Mouse (Mus musculus) liver, embryonic 14.5 days (tissue): ENCODE data around the gene Gtdc1. TPM values are rescaled to one million over a fixed set of nuclear protein-coding genes. Genes with fewer than 3 reads are reported as not detected.

Experiments
- ATAC-seq: fragments of 200-750 bp; cut with Nextera tagmentation; 2 replicates; pipeline ENCODE4 v1.8.0; 2017; ENCODE audit warnings: moderate number of reproducible peaks, mild to moderate bottlenecking, moderate library complexity; ENCODE audit not compliant: insufficient read depth
- DNase-seq, 3 experiments: peaks; one replicate each; pipeline ENCODE4 v3.0.0-alpha.2; 2012 to 2013; ENCODE audit warnings: low read depth in 3 of 3, low spot score in 3 of 3
- H3K27ac ChIP-seq: fragments of 300-500 bp; sonication (generic); 2 replicates; pipeline ENCODE4 v1.5.1; 2014; ENCODE audit warnings: moderate library complexity, mild to moderate bottlenecking, control low read depth, inconsistent platforms
- H3K27me3 ChIP-seq: fragments of 300-500 bp; sonication (generic); 2 replicates; pipeline ENCODE4 v1.6.1; 2014; ENCODE audit warnings: mild to moderate bottlenecking, low read length, moderate library complexity; ENCODE audit not compliant: control insufficient read depth, insufficient read depth
- H3K36me3 ChIP-seq: fragments of 300-500 bp; sonication (generic); replicated peaks from 2 replicates; pipeline ENCODE4 v1.6.1; 2014; ENCODE audit warnings: low read depth; ENCODE audit not compliant: control insufficient read depth, insufficient read depth
- H3K4me1 ChIP-seq, 2 experiments: fragments of 200-500 bp in 1 of 2; fragments of 300-500 bp in 1 of 2; sonication (generic) in 1 of 2; replicated peaks; 2 replicates each; pipeline ENCODE4 v1.6.1; 2012 to 2014; ENCODE audit warnings: antibody characterized with exemption in 1 of 2, inconsistent platforms in 1 of 2, low read length in 1 of 2; ENCODE audit not compliant: control insufficient read depth in 2 of 2, insufficient read depth in 2 of 2
- H3K4me2 ChIP-seq: fragments of 300-500 bp; sonication (generic); 2 replicates; pipeline ENCODE4 v1.6.1; 2014; ENCODE audit warnings: low read depth, mild to moderate bottlenecking, control low read depth, moderate library complexity
- H3K4me3 ChIP-seq, 2 experiments: fragments of 200-500 bp in 1 of 2; fragments of 300-500 bp in 1 of 2; sonication (generic) in 1 of 2; 2 replicates each; pipeline ENCODE4 v1.5.1; 2012 to 2014; ENCODE audit warnings: low read depth in 2 of 2, low read length in 2 of 2, mild to moderate bottlenecking in 2 of 2, control low read depth in 1 of 2, inconsistent platforms in 1 of 2, moderate library complexity in 1 of 2; ENCODE audit not compliant: insufficient read depth in 1 of 2
- H3K9ac ChIP-seq: fragments of 300-500 bp; sonication (generic); replicated peaks from 2 replicates; pipeline ENCODE4 v1.6.1; 2014; ENCODE audit warnings: mild to moderate bottlenecking, control low read depth, moderate library complexity
- H3K9me3 ChIP-seq: fragments of 300-500 bp; sonication (generic); 2 replicates; pipeline ENCODE4 v1.6.1; 2016; ENCODE audit warnings: low read length, mixed read lengths; ENCODE audit not compliant: control insufficient read depth
- CTCF ChIP-seq: IDR thresholded peaks from 2 replicates; pipeline ENCODE4 v1.5.1; 2016; ENCODE audit warnings: antibody characterized with exemption, low read depth, control low read depth
- EP300 ChIP-seq: IDR thresholded peaks from 2 replicates; pipeline ENCODE4 v1.6.1; 2016; ENCODE audit warnings: antibody characterized with exemption, low read depth
- WGBS: fragments of 180-500 bp; shearing (Covaris S2); extraction: QIAGEN DNeasy Blood & Tissue Kit; methylation state at CpG from one replicate; pipeline ENCODE4 v1.1.7; 2014; ENCODE audit not compliant: insufficient replicate concordance; 5-methylcytosine and 5-hydroxymethylcytosine counted together
- polyA plus RNA-seq, 2 experiments: library from polyadenylated mRNA; depleted of rRNA in 1 of 2; stranded (reverse) in 1 of 2; unstranded in 1 of 2; fragments of >200 nt; fragmentation: Nextera tagmentation in 1 of 2; extraction: Ambion mirVana in 1 of 2; gene quantifications; 2 replicates each; pipeline versions ENCODE4 v1.2.1 to v1.2.3; 2012 to 2014

The Gtdc1 gene
- polyA plus RNA-seq, 2 experiments = 3.6 to 5.8 TPM

DNA sequence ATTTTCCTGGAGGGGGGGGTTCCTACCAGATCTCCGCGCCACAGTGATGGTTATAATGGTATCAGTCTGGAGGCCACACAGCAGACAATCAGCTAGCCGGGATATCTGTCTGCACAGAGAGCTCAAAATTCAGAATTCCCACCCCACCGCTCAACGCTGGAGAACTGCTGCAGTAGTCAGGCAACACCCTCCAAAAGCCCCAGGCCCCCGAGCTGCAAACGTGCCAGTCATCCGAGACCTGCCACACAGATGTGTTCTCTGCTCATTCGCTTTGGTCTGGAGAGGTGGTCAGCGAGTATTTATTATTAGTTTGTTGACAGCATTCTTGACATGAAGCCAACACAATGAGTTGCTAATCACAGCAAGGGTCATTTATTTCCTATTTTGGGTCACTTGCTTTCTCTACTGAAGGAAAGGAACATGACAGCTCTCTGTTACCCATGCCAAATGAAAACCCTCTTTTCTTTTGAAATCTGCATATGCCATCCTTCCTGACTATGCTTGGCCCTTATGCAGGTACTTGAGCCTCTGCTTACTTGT is 392.3 kb downstream of the Gtdc1 start:
- DNase-seq = no peak
- no peaks in the 10 kb centered on the region for H3K9me3 ChIP-seq
- TF ChIP-seq EP300 (no peak), CTCF (no peak)
- no peak overlapping the region for H3K9ac ChIP-seq
- H3K4me2 ChIP-seq = no peak overlapping the region
- no peak overlapping the region for H3K27ac ChIP-seq
- 72% methylated on average over 10 of the region's 10 CpGs for WGBS
- no peak overlapping the region for H3K4me3 ChIP-seq
- no peaks in the 10 kb centered on the region for H3K27me3 ChIP-seq
- no peaks in the 10 kb centered on the region for H3K36me3 ChIP-seq
- H3K4me1 ChIP-seq = no peaks in the 10 kb centered on the region
- no peak for ATAC-seq

DNA sequence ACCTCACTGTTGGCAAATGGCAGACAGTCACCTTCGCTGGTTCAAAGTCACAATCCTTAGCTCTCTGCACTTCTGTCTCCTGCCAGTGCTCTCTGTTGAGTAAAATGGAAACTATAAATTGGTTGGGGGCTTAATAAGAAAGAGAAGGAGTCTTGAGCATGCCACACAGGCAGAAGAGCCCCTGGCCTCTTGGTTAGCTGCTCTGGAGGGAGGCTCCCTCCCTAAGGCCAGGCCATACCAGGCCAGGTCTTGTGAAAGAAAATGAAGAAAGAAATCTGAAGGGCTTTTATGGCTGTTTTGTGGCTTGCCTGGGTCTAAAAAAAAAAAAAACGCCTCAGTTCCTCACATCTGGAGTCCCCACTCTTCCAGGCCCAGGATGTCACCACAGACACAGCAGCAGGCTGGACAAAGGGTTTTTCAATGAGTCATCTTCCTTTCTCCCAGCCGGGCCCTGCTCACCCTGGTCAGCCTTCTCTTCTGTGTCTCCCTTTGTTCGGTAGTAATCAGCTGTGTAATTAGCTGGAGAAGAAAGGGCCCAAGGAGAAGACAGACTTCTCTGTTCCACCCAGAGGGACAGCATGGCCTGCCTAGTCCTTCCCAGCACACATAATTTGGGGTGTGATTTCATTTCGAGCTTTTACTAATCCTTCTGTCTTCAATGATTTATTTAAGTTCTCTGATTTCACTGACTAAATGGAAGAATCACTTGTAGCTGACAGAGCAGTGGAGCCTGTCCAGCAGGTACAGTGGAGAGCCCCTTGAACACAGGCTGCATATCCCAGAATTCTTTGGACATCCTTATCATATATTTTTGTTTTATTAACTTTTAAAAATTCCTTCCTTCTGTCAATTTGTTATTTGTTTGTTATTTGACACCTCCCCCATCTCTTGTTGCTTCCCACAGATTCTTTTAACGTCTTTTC is 401.1 kb downstream of the Gtdc1 start:
- Histone ChIP-seq H3K27ac (no peak overlapping the region), H3K27me3 (no peaks in the 10 kb centered on the region), H3K4me2 (no peak overlapping the region), H3K4me1 (no peaks in the 10 kb centered on the region), H3K9ac (no peak overlapping the region), H3K9me3 (no peaks in the 10 kb centered on the region), H3K4me3 (no peak overlapping the region), H3K36me3 (no peaks in the 10 kb centered on the region)
- no peak for DNase-seq
- no peak for ATAC-seq
- TF ChIP-seq CTCF = no peak
- no peak for TF ChIP-seq EP300
- 22% methylated on average over 6 of the region's 6 CpGs for WGBS

DNA sequence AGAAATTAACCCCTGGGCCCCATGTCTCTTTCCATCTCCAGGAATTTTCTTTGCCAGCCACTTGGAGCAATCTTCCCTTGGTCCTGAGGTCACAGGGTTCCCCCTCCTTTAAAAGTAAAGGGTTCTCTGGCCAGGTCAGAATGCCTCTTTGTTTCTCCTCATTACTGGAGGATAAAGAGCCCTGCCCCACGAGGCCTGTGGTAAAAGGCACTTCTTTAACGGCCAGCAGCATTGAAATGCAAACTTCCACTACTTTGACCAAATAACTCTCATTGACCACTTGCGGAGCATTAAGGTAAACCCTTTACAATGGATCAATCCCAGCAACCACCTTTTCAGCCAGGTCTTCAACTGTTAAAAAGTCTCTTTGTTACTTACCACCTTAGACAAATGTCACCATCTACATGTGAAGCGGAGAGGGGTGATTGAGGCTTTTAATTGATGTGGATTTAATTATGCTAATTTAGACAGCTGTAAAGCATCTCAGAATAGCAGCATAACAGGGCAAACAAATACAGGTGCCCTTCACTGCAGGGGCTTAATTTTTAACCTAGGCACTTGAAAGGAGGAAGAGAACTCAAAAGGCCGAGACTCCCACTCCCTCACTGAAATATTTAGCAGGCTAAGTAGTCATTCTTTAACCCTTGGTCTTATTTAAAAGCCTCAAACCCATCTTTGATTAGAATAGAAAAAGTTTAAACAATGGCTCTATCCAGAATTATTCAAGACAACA is 402.1 kb downstream of the Gtdc1 start:
- WGBS = 50% methylated on average over 5 of the region's 5 CpGs
- Histone ChIP-seq H3K4me2 (no peak overlapping the region), H3K9me3 (no peaks in the 10 kb centered on the region), H3K27me3 (no peaks in the 10 kb centered on the region), H3K27ac (no peak overlapping the region), H3K9ac (no peak overlapping the region), H3K36me3 (no peaks in the 10 kb centered on the region), H3K4me1 (no peaks in the 10 kb centered on the region), H3K4me3 (no peak overlapping the region)
- DNase-seq (no peak), ATAC-seq (no peak)
- TF ChIP-seq EP300 (no peak), CTCF (no peak)

DNA sequence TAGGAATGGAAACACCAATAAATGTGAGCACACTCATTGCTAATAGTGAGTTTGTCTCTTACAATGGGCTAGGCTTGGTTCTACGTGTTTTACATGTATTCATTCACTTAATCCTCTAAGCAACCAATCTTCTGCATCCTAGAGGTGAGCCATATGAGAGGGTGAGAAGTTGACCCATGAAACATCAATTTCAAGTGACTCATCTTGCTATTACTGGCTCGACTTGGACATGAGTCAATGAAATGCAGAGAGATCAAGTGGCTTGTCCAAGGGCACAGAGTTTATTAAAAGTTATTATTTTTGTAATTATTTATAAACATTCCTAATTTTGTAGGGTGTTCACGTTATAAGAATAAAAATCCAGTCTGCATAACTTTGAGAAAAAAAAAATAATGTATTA is 408.2 kb downstream of the Gtdc1 start:
- H3K4me3 ChIP-seq = no peak overlapping the region
- ATAC-seq = no peak
- no peak overlapping the region for H3K9ac ChIP-seq
- H3K27me3 ChIP-seq = no peaks in the 10 kb centered on the region
- DNase-seq = no peak
- no peak for TF ChIP-seq CTCF
- no peak for TF ChIP-seq EP300
- H3K9me3 ChIP-seq = no peaks in the 10 kb centered on the region
- H3K36me3 ChIP-seq = no peaks in the 10 kb centered on the region
- H3K4me2 ChIP-seq = no peak overlapping the region
- 46% methylated on average over 3 of the region's 3 CpGs for WGBS
- no peak overlapping the region for H3K27ac ChIP-seq
- H3K4me1 ChIP-seq = no peaks in the 10 kb centered on the region

DNA sequence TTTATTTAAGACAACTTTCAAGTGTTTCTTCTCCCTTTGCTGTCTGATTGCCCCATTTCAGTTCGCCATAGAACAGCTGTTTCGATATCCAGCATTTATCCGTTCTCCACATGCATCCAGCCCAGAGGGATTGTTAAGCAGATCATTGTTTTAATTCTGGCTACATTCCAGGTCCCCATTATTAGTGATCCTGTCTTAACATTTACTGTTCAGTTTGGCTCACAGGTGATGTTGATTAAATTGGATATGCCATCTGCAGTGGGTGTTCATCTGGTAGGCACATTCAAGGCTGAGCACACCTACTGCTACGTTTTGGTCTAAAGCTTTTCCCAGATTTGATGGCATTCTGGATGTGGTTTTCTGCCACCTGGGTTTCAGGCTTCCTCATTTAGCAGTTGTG is 409.4 kb downstream of the Gtdc1 start:
- DNase-seq (no peak), ATAC-seq (no peak)
- Histone ChIP-seq H3K27me3 (no peaks in the 10 kb centered on the region), H3K9ac (no peak overlapping the region), H3K36me3 (no peaks in the 10 kb centered on the region), H3K27ac (no peak overlapping the region), H3K4me1 (no peaks in the 10 kb centered on the region), H3K4me2 (no peak overlapping the region), H3K4me3 (no peak overlapping the region), H3K9me3 (no peaks in the 10 kb centered on the region)
- WGBS = 67% methylated on average over 4 of the region's 4 CpGs
- no peak for TF ChIP-seq EP300

Other genes with a start within 250 kb of the Gtdc1 start
- 3.9 and 5.7 TPM in 2 replicates for gene Zeb2, start 189.7 kb upstream of the Gtdc1 start, polyA plus RNA-seq (2012; rRNA removed)
- gene Zeb2, start 189.7 kb upstream of the Gtdc1 start, polyA plus RNA-seq (2014; fragmentation: Nextera tagmentation; extraction: Ambion mirVana) = 9.9 and 11.4 TPM in 2 replicates